Mouse (Mus musculus): ENCODE data around the gene Spata18. TPM values are rescaled to one million over a fixed set of nuclear protein-coding genes. Genes with fewer than 3 reads are reported as not detected.

Gene Spata18
- total and polyA plus RNA-seq, 2 experiments from 2014 or later = 0.69 to 1.9 TPM

GRCm38 (mm10) chr5:73712852-73713251 is 61.7 kb downstream of the Spata18 start:
- TF ChIP-seq CTCF (IDR thresholded peaks at IDR 0.05) = no peak
- H3K27ac ChIP-seq (ENCODE audit: low read depth, low read length) = no peak overlapping the region
- DNase-seq (ENCODE audit: low spot score) (no peak), ATAC-seq (ENCODE audit: low FRiP score) (no peak)
- H3K4me2 ChIP-seq (ENCODE audit: low read depth, low read length, poor library complexity, severe bottlenecking) = no peak overlapping the region
- H3K4me1 ChIP-seq (ENCODE audit: insufficient read depth, low read length) = no peaks in the 10 kb centered on the region
- H3K9ac ChIP-seq (replicated peaks; ENCODE audit: low read length, poor library complexity, severe bottlenecking) = no peak overlapping the region
- no peaks in the 10 kb centered on the region for H3K36me3 ChIP-seq (ENCODE audit: insufficient read depth, low read length)
- no peaks in the 10 kb centered on the region for H3K27me3 ChIP-seq (ENCODE audit: insufficient read depth, low read length)
- no peak overlapping the region for H3K4me3 ChIP-seq (ENCODE audit: low read depth, low read length)
- WGBS = 73% methylated on average over 7 of the region's 7 CpGs
- H3K9me3 ChIP-seq (ENCODE audit: low read length) = no peaks in the 10 kb centered on the region

GRCm38 (mm10) chr5:73716941-73717340 is 65.8 kb downstream of the Spata18 start:
- Histone ChIP-seq H3K27ac (ENCODE audit: low read depth, low read length) (no peak overlapping the region), H3K4me3 (ENCODE audit: low read depth, low read length) (no peak overlapping the region), H3K4me1 (ENCODE audit: insufficient read depth, low read length) (no peaks in the 10 kb centered on the region), H3K36me3 (ENCODE audit: insufficient read depth, low read length) (no peaks in the 10 kb centered on the region), H3K4me2 (ENCODE audit: low read depth, low read length, poor library complexity, severe bottlenecking) (no peak overlapping the region), H3K9ac (replicated peaks; ENCODE audit: low read length, poor library complexity, severe bottlenecking) (no peak overlapping the region), H3K9me3 (ENCODE audit: low read length) (no peaks in the 10 kb centered on the region), H3K27me3 (ENCODE audit: insufficient read depth, low read length) (no peaks in the 10 kb centered on the region)
- DNase-seq (ENCODE audit: low spot score) (no peak), ATAC-seq (ENCODE audit: low FRiP score) (no peak)
- 58% methylated on average over 2 of the region's 2 CpGs for WGBS
- no peak for TF ChIP-seq CTCF (IDR thresholded peaks at IDR 0.05)

GRCm38 (mm10) chr5:73721682-73722282 is 70.6 kb downstream of the Spata18 start:
- H3K27me3 ChIP-seq (ENCODE audit: insufficient read depth, low read length) = no peaks in the 10 kb centered on the region
- no peak overlapping the region for H3K4me3 ChIP-seq (ENCODE audit: low read depth, low read length)
- H3K9me3 ChIP-seq (ENCODE audit: low read length) = no peaks in the 10 kb centered on the region
- H3K4me2 ChIP-seq (ENCODE audit: low read depth, low read length, poor library complexity, severe bottlenecking) = no peak overlapping the region
- no peak for TF ChIP-seq CTCF (IDR thresholded peaks at IDR 0.05)
- 89% methylated on average over 21 of the region's 21 CpGs for WGBS
- no peak overlapping the region for H3K9ac ChIP-seq (replicated peaks; ENCODE audit: low read length, poor library complexity, severe bottlenecking)
- no peaks in the 10 kb centered on the region for H3K4me1 ChIP-seq (ENCODE audit: insufficient read depth, low read length)
- DNase-seq (ENCODE audit: low spot score) (no peak), ATAC-seq (ENCODE audit: low FRiP score) (no peak)
- no peaks in the 10 kb centered on the region for H3K36me3 ChIP-seq (ENCODE audit: insufficient read depth, low read length)
- no peak overlapping the region for H3K27ac ChIP-seq (ENCODE audit: low read depth, low read length)

- TF ChIP-seq CTCF (IDR thresholded peaks at IDR 0.05) = no peak
- no peak overlapping the region for H3K4me2 ChIP-seq (ENCODE audit: low read depth, low read length, poor library complexity, severe bottlenecking)
- H3K4me3 ChIP-seq (ENCODE audit: low read depth, low read length) = no peak overlapping the region
- WGBS = 90% methylated on average over 4 of the region's 4 CpGs
- H3K36me3 ChIP-seq (ENCODE audit: insufficient read depth, low read length) = no peaks in the 10 kb centered on the region
- DNase-seq (ENCODE audit: low spot score) = no peak
- no peak for ATAC-seq (ENCODE audit: low FRiP score)
- no peaks in the 10 kb centered on the region for H3K27me3 ChIP-seq (ENCODE audit: insufficient read depth, low read length)
- no peaks in the 10 kb centered on the region for H3K4me1 ChIP-seq (ENCODE audit: insufficient read depth, low read length)
- no peaks in the 10 kb centered on the region for H3K9me3 ChIP-seq (ENCODE audit: low read length)
- no peak overlapping the region for H3K27ac ChIP-seq (ENCODE audit: low read depth, low read length)
- no peak overlapping the region for H3K9ac ChIP-seq (replicated peaks; ENCODE audit: low read length, poor library complexity, severe bottlenecking)
These were observed 74.8 kb downstream of the Spata18 start for GRCm38 (mm10) chr5:73725981-73726380.

GRCm38 (mm10) chr5:73728651-73729050 is 77.5 kb downstream of the Spata18 start:
- TF ChIP-seq CTCF (IDR thresholded peaks at IDR 0.05) = no peak
- Histone ChIP-seq H3K4me2 (ENCODE audit: low read depth, low read length, poor library complexity, severe bottlenecking) (no peak overlapping the region), H3K4me3 (ENCODE audit: low read depth, low read length) (no peak overlapping the region), H3K9me3 (ENCODE audit: low read length) (no peaks in the 10 kb centered on the region), H3K4me1 (ENCODE audit: insufficient read depth, low read length) (no peaks in the 10 kb centered on the region), H3K27ac (ENCODE audit: low read depth, low read length) (no peak overlapping the region), H3K27me3 (ENCODE audit: insufficient read depth, low read length) (no peaks in the 10 kb centered on the region), H3K9ac (replicated peaks; ENCODE audit: low read length, poor library complexity, severe bottlenecking) (no peak overlapping the region), H3K36me3 (ENCODE audit: insufficient read depth, low read length) (no peaks in the 10 kb centered on the region)
- 82% methylated on average over 7 of the region's 7 CpGs for whole genome bisulfite sequencing
- ATAC-seq (ENCODE audit: low FRiP score) (no peak), DNase-seq (ENCODE audit: low spot score) (no peak)

Other genes starting within 250 kb of the Spata18 start
- gene Cwh43, start 245.3 kb upstream of the Spata18 start, total RNA-seq (2014; rRNA removed) = 0.99 TPM in 1 of 2 replicates, not detected in the other
- 0.62 and 0.85 TPM in 2 replicates for gene Cwh43, start 245.3 kb upstream of the Spata18 start, polyA plus RNA-seq (2015; fragmentation: Nextera tagmentation; extraction: Ambion mirVana)
- gene Dcun1d4, start 170.4 kb upstream of the Spata18 start, total RNA-seq (2014; rRNA removed) = 31.1 and 33.7 TPM in 2 replicates
- gene Dcun1d4, start 170.4 kb upstream of the Spata18 start, polyA plus RNA-seq (2015; fragmentation: Nextera tagmentation; extraction: Ambion mirVana) = 43.7 and 46.2 TPM in 2 replicates
- gene Lrrc66, start 18.9 kb upstream of the Spata18 start, total RNA-seq (2014; rRNA removed) = not detected in 2 replicates
- not detected in 2 replicates for gene Lrrc66, start 18.9 kb upstream of the Spata18 start, polyA plus RNA-seq (2015; fragmentation: Nextera tagmentation; extraction: Ambion mirVana)
- gene Sgcb, start 3.6 kb upstream of the Spata18 start, total RNA-seq (2014; rRNA removed) = 24.7 TPM in 2 replicates
- gene Sgcb, start 3.6 kb upstream of the Spata18 start, polyA plus RNA-seq (2015; fragmentation: Nextera tagmentation; extraction: Ambion mirVana) = 49.7 and 53.5 TPM in 2 replicates